ENCODE assay signal across 9 mouse cellular contexts in genomic region chr5:35278019-35278418, GRCm38 (mm10). TPM values are rescaled to one million over a fixed set of nuclear protein-coding genes. Genes with fewer than 3 reads are reported as not detected.
DNase-seq lines count a peak whose midpoint lies in the region; ATAC-seq and TF ChIP-seq lines count a peak whose summit lies in the region.
"Had no signal": no experiment of that assay in that cellular context is flagged by ENCODE, and none has a peak within 500 bp of the region (broad histone marks: within the 10 kb centered on the region; RNA-seq: fewer than 3 reads in every experiment).

TSS of gene Adra2c (plus strand) at chr5:35278319.

- no peaks in the 10 kb centered on the region for H3K9me3 ChIP-seq in kidney, postnatal 0 days (replicated peaks; ENCODE audit: low read length)
- H3K9me3 ChIP-seq in embryonic facial prominence, embryonic 13.5 days = no peaks in the 10 kb centered on the region
- no peaks in the 10 kb centered on the region for H3K9me3 ChIP-seq in hindbrain, embryonic 16.5 days (ENCODE audit: control insufficient read depth, low read length)
- no peaks in the 10 kb centered on the region for H3K9me3 ChIP-seq in midbrain, embryonic 14.5 days (ENCODE audit: control insufficient read depth, low read length)

- DNase-seq in kidney, postnatal 0 days (ENCODE audit: low spot score) = no peak
- no peak for DNase-seq in kidney, adult 18-20 months
- no peak for DNase-seq in midbrain, embryonic 14.5 days
- DNase-seq in adrenal gland, postnatal 4 days (ENCODE audit: low spot score in 2 of 2) = no peak
- no peak for DNase-seq in embryo, embryonic 10 days (ENCODE audit: low spot score)
- DNase-seq in frontal cortex, postnatal 36 days (ENCODE audit: low spot score in 2 of 2) = no peak

- H3K27me3 ChIP-seq in kidney, postnatal 0 days (ENCODE audit: insufficient read depth, low read length) = peaks cover 61% of the 10 kb centered on the region
- peaks cover 87% of the 10 kb centered on the region for H3K27me3 ChIP-seq in embryonic facial prominence, embryonic 13.5 days
- peaks cover 64% of the 10 kb centered on the region for H3K27me3 ChIP-seq in hindbrain, embryonic 16.5 days (replicated peaks; ENCODE audit: control insufficient read depth, insufficient read depth, low read length)
- peaks cover 59% of the 10 kb centered on the region for H3K27me3 ChIP-seq in midbrain, embryonic 14.5 days (ENCODE audit: control insufficient read depth, insufficient read depth, low read length)

- H3K4me3 ChIP-seq in kidney, postnatal 0 days (replicated peaks; ENCODE audit: low read depth, low read length) = peak within 1 kb of the TSS; percentile 46
- peak within 1 kb of the TSS; percentile 57 for H3K4me3 ChIP-seq in embryonic facial prominence, embryonic 13.5 days
- peak within 1 kb of the TSS; percentile 68 for H3K4me3 ChIP-seq in hindbrain, embryonic 16.5 days (ENCODE audit: low read length)
- H3K4me3 ChIP-seq in midbrain, embryonic 14.5 days (replicated peaks; ENCODE audit: low read depth, low read length) = peak within 1 kb of the TSS; percentile 40

- no peak within 1 kb of the TSS for H3K27ac ChIP-seq in kidney, postnatal 0 days
- H3K27ac ChIP-seq in embryonic facial prominence, embryonic 13.5 days = no peak within 1 kb of the TSS
- H3K27ac ChIP-seq in hindbrain, embryonic 16.5 days (ENCODE audit: low read depth, low read length) = peak within 1 kb of the TSS; percentile 66; the same call in 1 of the 2 replicates
- no peak within 1 kb of the TSS for H3K27ac ChIP-seq in midbrain, embryonic 14.5 days (replicated peaks; ENCODE audit: low read depth, low read length)

- H3K4me1 ChIP-seq in kidney, postnatal 0 days (replicated peaks; ENCODE audit: insufficient read depth, low read length) = peaks cover 17% of the 10 kb centered on the region
- H3K4me1 ChIP-seq in embryonic facial prominence, embryonic 13.5 days = peaks cover 25% of the 10 kb centered on the region
- peaks cover 14% of the 10 kb centered on the region for H3K4me1 ChIP-seq in hindbrain, embryonic 16.5 days (ENCODE audit: control insufficient read depth, insufficient read depth, low read depth, low read length)
- no peaks in the 10 kb centered on the region for H3K4me1 ChIP-seq in midbrain, embryonic 14.5 days (ENCODE audit: control insufficient read depth, insufficient read depth, low read length)

- 37% methylated on average over 3 of the region's 3 CpGs for WGBS in kidney, postnatal 0 days
- 33% methylated on average over 3 of the region's 3 CpGs for WGBS in embryonic facial prominence, embryonic 13.5 days
- WGBS in hindbrain, embryonic 16.5 days = 46% methylated on average over 3 of the region's 3 CpGs
- 45% methylated on average over 3 of the region's 3 CpGs for WGBS in midbrain, embryonic 14.5 days

- ATAC-seq in kidney, postnatal 0 days (replicated peaks; ENCODE audit: low FRiP score, low read depth) = no peak
- no peak for ATAC-seq in embryonic facial prominence, embryonic 13.5 days (ENCODE audit: insufficient number of reproducible peaks, insufficient read depth, low FRiP score, low TSS enrichment, low read depth)
- no peak for ATAC-seq in hindbrain, embryonic 16.5 days
- no peak for ATAC-seq in midbrain, embryonic 14.5 days (ENCODE audit: low FRiP score, low TSS enrichment)
- ATAC-seq: Patski had no signal

- TF ChIP-seq CTCF in kidney, postnatal 0 days (IDR thresholded peaks at IDR 0.05; ENCODE audit: low read depth) = no peak

- H3K9ac ChIP-seq in kidney, postnatal 0 days (ENCODE audit: low read depth, low read length) = no peak within 1 kb of the TSS
- peak within 1 kb of the TSS; percentile 57 for H3K9ac ChIP-seq in embryonic facial prominence, embryonic 13.5 days
- H3K9ac ChIP-seq in hindbrain, embryonic 16.5 days (ENCODE audit: low read depth, low read length) = peak within 1 kb of the TSS; percentile 73
- peak within 1 kb of the TSS; percentile 46 for H3K9ac ChIP-seq in midbrain, embryonic 14.5 days (replicated peaks; ENCODE audit: low read length)

- no peaks in the 10 kb centered on the region for H3K36me3 ChIP-seq in kidney, postnatal 0 days (ENCODE audit: insufficient read depth, low read length)
- H3K36me3 ChIP-seq in embryonic facial prominence, embryonic 13.5 days = no peaks in the 10 kb centered on the region
- no peaks in the 10 kb centered on the region for H3K36me3 ChIP-seq in hindbrain, embryonic 16.5 days (ENCODE audit: control insufficient read depth, insufficient read depth, low read length)
- no peaks in the 10 kb centered on the region for H3K36me3 ChIP-seq in midbrain, embryonic 14.5 days (ENCODE audit: control insufficient read depth, insufficient read depth, low read length)

- H3K4me2 ChIP-seq in kidney, postnatal 0 days (ENCODE audit: low read length) = peak within 1 kb of the TSS; percentile 88
- peak within 1 kb of the TSS; percentile 99 for H3K4me2 ChIP-seq in embryonic facial prominence, embryonic 13.5 days
- H3K4me2 ChIP-seq in hindbrain, embryonic 16.5 days (ENCODE audit: low read length) = peak within 1 kb of the TSS; percentile 94
- H3K4me2 ChIP-seq in midbrain, embryonic 14.5 days (ENCODE audit: low read length) = peak within 1 kb of the TSS; percentile 76

RNA-seq across cellular contexts. Expression of gene Adra2c, which starts in this region (rescaled TPM):
- 0.21 and 0.24 TPM in 2 replicates for polyA plus RNA-seq in kidney, postnatal 0 days (2015; fragmentation: Nextera tagmentation; extraction: Ambion mirVana)
- 0.17 and 0.19 TPM in 2 replicates for polyA plus RNA-seq in embryonic facial prominence, embryonic 13.5 days (2015; fragmentation: Nextera tagmentation; extraction: Ambion mirVana)
- 0.60 and 0.63 TPM in 2 replicates for polyA plus RNA-seq in hindbrain, embryonic 16.5 days (2015; fragmentation: Nextera tagmentation; extraction: Ambion mirVana)
- polyA plus RNA-seq in midbrain, embryonic 14.5 days (2014; fragmentation: Nextera tagmentation; extraction: Ambion mirVana) = 0.46 and 0.50 TPM in 2 replicates
- total RNA-seq in adrenal gland, postnatal 4 days (2021) = 1 to 10 TPM; 1.5 to 1.6 TPM
